Mouse (Mus musculus) Patski (cell line): ENCODE measurements around the gene Gm4491. TPM values are rescaled to one million over a fixed set of nuclear protein-coding genes. Genes with fewer than 3 reads are reported as not detected.
"Not testable (repeated sequence)": the region's sequence is repeated elsewhere in the genome, so short reads cannot be mapped to it uniquely, and the experiment has no call there.

Experiments used
- ATAC-seq: fragments of 100-300 bp; one replicate; pipeline ENCODE4 v1.8.0; 2021
- CTCF ChIA-PET: fragments of 350-600 bp; sonication (Branson Sonifier 250); formaldehyde crosslinking; loops from one replicate; lab custom pipeline; 2022; ENCODE audit warnings: inconsistent platforms; lab: Charles Lee
- POLR2A ChIA-PET: fragments of 350-600 bp; sonication (Branson Sonifier 250); formaldehyde crosslinking; loops from one replicate; lab custom pipeline; 2022; ENCODE audit warnings: antibody characterized with exemption, inconsistent platforms; lab: Charles Lee
- DNase-seq: peaks from one replicate; pipeline ENCODE4 v3.0.0-alpha.2; 2011; ENCODE audit warnings: low read depth, low spot score
- H3K27me3 ChIP-seq: fragments of 371-371 bp; one replicate; pipeline ENCODE4 v1.5.1; 2021
- CTCF ChIP-seq: fragments of 100-300 bp; IDR thresholded peaks from one replicate; pipeline ENCODE4 v1.5.1; 2021
- in situ Hi-C: fragments of 300-500 bp; cut with MboI; formaldehyde crosslinking; loops from 3 replicates; pipeline ENCODE4 v1.11.1; 2018; ENCODE audit warnings: low pct_unique_long_range_greater_than_20kb, mixed read lengths
- polyA plus RNA-seq: library from polyadenylated mRNA; unstranded; gene quantifications from one replicate; pipeline ENCODE4 v1.2.3, GENCODE M21; 2021

Gm4491 gene
- polyA plus RNA-seq, 1 experiment from 2014 or later = not detected

GRCm38 (mm10) chr14:57089107-57089506 lies 26.6 kb downstream of the Gm4491 start:
- ATAC-seq = no peak
- in situ Hi-C loops = no loop called here
- no peak for TF ChIP-seq CTCF

GRCm38 (mm10) chr14:57084180-57084668 lies 31.5 kb downstream of the Gm4491 start:
- POLR2A ChIA-PET = no interaction called here
- no peak for TF ChIP-seq CTCF
- H3K27me3 ChIP-seq = peaks cover 6% of the 10 kb centered on the region
- DNase-seq = no peak
- in situ Hi-C loops = no loop called here
- CTCF ChIA-PET = no interaction called here
- no peak for ATAC-seq

More at GRCm38 (mm10) chr14:57089107-57089506, 26.6 kb downstream of the Gm4491 start:
- POLR2A ChIA-PET = no interaction called here
- CTCF ChIA-PET = no interaction called here
- peaks cover 8% of the 10 kb centered on the region for H3K27me3 ChIP-seq
- no peak for DNase-seq

- peaks cover 6% of the 10 kb centered on the region for H3K27me3 ChIP-seq
- no peak for TF ChIP-seq CTCF
- POLR2A ChIA-PET = no interaction called here
- CTCF ChIA-PET = interaction anchor here (1.2 to 1.3 kb wide), 2 partner anchors 9 to 61 kb away, joined by 3 read pairs; no protein-coding TSS in a partner anchor
- ATAC-seq (no peak), DNase-seq (no peak)
- in situ Hi-C loops = no loop called here
Observed at GRCm38 (mm10) chr14:57082863-57083262, 32.8 kb downstream of the Gm4491 start.

- peaks cover 10% of the 10 kb centered on the region for H3K27me3 ChIP-seq
- CTCF ChIA-PET = no interaction called here
- peak; percentile 41 for TF ChIP-seq CTCF
- no peak for ATAC-seq
- in situ Hi-C loops = no loop called here
- POLR2A ChIA-PET = no interaction called here
- DNase-seq = no peak
Observed at GRCm38 (mm10) chr14:57075537-57075936, 40.1 kb downstream of the Gm4491 start.

- H3K27me3 ChIP-seq = peaks cover 13% of the 10 kb centered on the region
- CTCF ChIA-PET, POLR2A ChIA-PET, DNase-seq, ATAC-seq: not testable (repeated sequence)
- peak; percentile 62 for TF ChIP-seq CTCF
- in situ Hi-C loops = loop anchor here (5.0 to 25.0 kb wide), 2 partner anchors 98 to 683 kb away; no protein-coding TSS in a partner anchor
Observed at GRCm38 (mm10) chr14:57069906-57070305, 45.8 kb downstream of the Gm4491 start.

GRCm38 (mm10) chr14:57066053-57066452 lies 49.6 kb downstream of the Gm4491 start:
- ChIA-PET POLR2A (no interaction called here), CTCF (no interaction called here)
- in situ Hi-C loops = loop anchor here (5.0 to 25.0 kb wide), 2 partner anchors 94 to 679 kb away; no protein-coding TSS in a partner anchor
- TF ChIP-seq CTCF = no peak
- no peak for DNase-seq
- peaks cover 20% of the 10 kb centered on the region for H3K27me3 ChIP-seq
- no peak for ATAC-seq

Other genes with a start within 250 kb of the Gm4491 start
- gene Zmym2, start 229.2 kb downstream of the Gm4491 start, polyA plus RNA-seq = 52.7 TPM
- gene Gja3, start 57.8 kb downstream of the Gm4491 start, polyA plus RNA-seq = not detected
- 0.10 TPM for gene Gjb2, start 11.2 kb downstream of the Gm4491 start, polyA plus RNA-seq
- gene Gjb6, start 17.7 kb upstream of the Gm4491 start, polyA plus RNA-seq = not detected